Mouse (Mus musculus) cerebellum, adult 2 months (tissue): Measurements from ENCODE around the gene Dclk2.

Experiments
- CTCF ChIP-seq: fragments of 200-500 bp; IDR thresholded peaks from 2 replicates; pipeline ENCODE4 v1.5.1; 2011; ENCODE audit warnings: low read depth, mild to moderate bottlenecking, control low read depth, low read length, moderate library complexity, borderline replicate concordance; ENCODE audit not compliant: insufficient read depth
- POLR2A ChIP-seq: fragments of 200-500 bp; IDR thresholded peaks from 2 replicates; pipeline ENCODE4 v1.6.1; 2011; ENCODE audit warnings: low read length, control low read depth, borderline replicate concordance; ENCODE audit not compliant: insufficient read depth

DNA sequence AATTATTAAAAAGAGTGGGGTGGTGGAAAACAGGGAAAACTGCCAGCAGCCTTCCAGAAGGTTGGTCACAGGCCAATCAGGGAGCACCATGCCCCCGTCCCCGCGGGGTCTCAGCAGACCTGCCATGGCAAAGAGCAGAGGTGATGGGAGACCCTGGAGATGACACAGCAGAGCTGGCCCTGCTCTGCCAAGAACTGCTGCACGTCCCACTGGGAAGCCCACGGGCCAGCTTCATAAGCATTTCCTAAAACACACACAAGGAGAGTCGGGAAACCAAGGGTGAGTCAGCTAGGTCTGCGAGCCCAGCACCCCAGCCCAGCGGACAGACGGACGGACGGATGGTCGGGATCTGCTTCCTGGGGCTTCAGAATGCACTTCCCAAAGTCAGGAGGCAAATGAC lies 134.4 kb downstream of the Dclk2 start:
- TF ChIP-seq CTCF (no peak), POLR2A (no peak)
